Mouse (Mus musculus) liver, adult 2 months (tissue): ENCODE data around the gene Nme4.

ENCODE experiments used
- CTCF ChIP-seq: fragments of 200-500 bp; IDR thresholded peaks from 2 replicates; pipeline ENCODE4 v1.5.1; 2011; ENCODE audit warnings: low read depth, low read length, control low read depth
- POLR2A ChIP-seq: fragments of 200-500 bp; IDR thresholded peaks from 2 replicates; pipeline ENCODE4 v1.6.1; 2011; ENCODE audit warnings: low read length, control low read depth; ENCODE audit not compliant: insufficient read depth; ENCODE audit errors: extremely low read depth

DNA sequence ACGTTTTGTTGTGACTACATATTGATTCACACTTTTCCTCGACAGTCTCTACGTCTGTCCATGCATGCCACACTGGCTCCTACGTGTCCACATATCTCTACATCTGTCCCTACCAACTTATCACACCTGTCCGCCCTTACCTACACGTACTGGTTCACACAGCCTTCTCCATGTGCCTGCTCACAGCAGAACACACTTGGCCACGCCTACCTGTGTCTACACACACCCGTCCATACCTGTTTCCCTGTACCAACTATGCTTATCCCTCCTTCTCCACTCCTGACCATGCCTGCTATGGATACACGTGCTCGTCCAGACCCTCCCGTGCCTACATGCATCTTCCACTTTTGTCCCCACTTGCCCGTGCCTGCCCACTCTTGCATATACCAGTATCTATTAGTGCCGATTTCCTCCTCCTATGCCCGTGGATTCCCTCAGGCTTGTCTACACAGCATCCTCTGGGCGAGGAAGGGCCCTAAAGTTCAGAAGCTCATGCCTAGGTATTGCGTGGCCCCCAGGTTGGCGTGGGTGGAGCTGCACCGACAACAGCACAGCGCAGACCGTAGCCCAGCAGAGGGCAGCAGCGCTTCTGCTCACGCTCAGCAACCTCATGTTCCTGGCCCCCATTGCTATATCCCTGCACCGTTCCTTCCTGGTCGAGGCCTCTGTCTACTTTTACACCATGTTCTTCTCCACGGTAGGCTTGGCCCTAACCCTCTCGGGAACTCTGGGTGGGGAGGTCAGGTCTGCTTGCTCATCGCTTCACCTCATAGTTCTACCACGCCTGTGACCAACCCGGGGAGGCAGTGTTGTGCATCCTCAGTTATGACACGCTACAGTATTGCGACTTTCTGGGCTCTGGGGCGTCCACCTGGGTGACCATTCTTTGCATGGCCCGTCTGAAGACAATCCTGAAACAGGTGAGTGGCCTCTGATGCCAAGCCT, 24.6 kb upstream of the Nme4 start:
- TF ChIP-seq CTCF: peak; percentile 94
- TF ChIP-seq POLR2A: no peak
